Mouse (Mus musculus) midbrain, postnatal 0 days (tissue): ENCODE data around the gene Fam24b. TPM values are rescaled to one million over a fixed set of nuclear protein-coding genes. Genes with fewer than 3 reads are reported as not detected.

Source experiments
- ATAC-seq: fragments of 200-750 bp; cut with Nextera tagmentation; 2 replicates; pipeline ENCODE4 v1.8.0; 2017; ENCODE audit warnings: moderate number of reproducible peaks, mild to moderate bottlenecking, moderate TSS enrichment, moderate library complexity; ENCODE audit not compliant: low FRiP score
- DNase-seq: peaks from one replicate; pipeline ENCODE4 v3.0.0-alpha.2; 2015; ENCODE audit warnings: low spot score
- H3K27ac ChIP-seq: fragments of 300-500 bp; sonication (generic); 2 replicates; pipeline ENCODE4 v1.5.1; 2014; ENCODE audit warnings: low read depth, mild to moderate bottlenecking, low read length, mixed read lengths
- H3K27me3 ChIP-seq: fragments of 300-500 bp; sonication (generic); 2 replicates; pipeline ENCODE4 v1.6.1; 2014; ENCODE audit warnings: low read length, control low read depth, mixed read lengths; ENCODE audit not compliant: insufficient read depth
- H3K36me3 ChIP-seq: fragments of 300-500 bp; sonication (generic); 2 replicates; pipeline ENCODE4 v1.6.1; 2014; ENCODE audit warnings: low read length, control low read depth, mixed read lengths; ENCODE audit not compliant: insufficient read depth
- H3K4me1 ChIP-seq: fragments of 300-500 bp; sonication (generic); 2 replicates; pipeline ENCODE4 v1.6.1; 2014; ENCODE audit warnings: mild to moderate bottlenecking, control low read depth, antibody characterized with exemption, low read length, mixed read lengths; ENCODE audit not compliant: insufficient read depth
- H3K4me2 ChIP-seq: fragments of 300-500 bp; sonication (generic); 2 replicates; pipeline ENCODE4 v1.6.1; 2014; ENCODE audit warnings: low read depth, mild to moderate bottlenecking, low read length, mixed read lengths; ENCODE audit not compliant: poor library complexity, severe bottlenecking
- H3K4me3 ChIP-seq: fragments of 300-500 bp; sonication (generic); 2 replicates; pipeline ENCODE4 v1.5.1; 2014; ENCODE audit warnings: low read depth, mild to moderate bottlenecking, low read length, moderate library complexity
- H3K9ac ChIP-seq: fragments of 300-500 bp; sonication (generic); replicated peaks from 2 replicates; pipeline ENCODE4 v1.6.1; 2014; ENCODE audit warnings: mild to moderate bottlenecking, low read length, moderate library complexity, mixed read lengths; ENCODE audit not compliant: poor library complexity, severe bottlenecking
- H3K9me3 ChIP-seq: fragments of 300-500 bp; sonication (generic); 2 replicates; pipeline ENCODE4 v1.6.1; 2016; ENCODE audit warnings: low read length, control low read depth
- CTCF ChIP-seq: IDR thresholded peaks from 2 replicates; pipeline ENCODE4 v1.5.1; 2016; ENCODE audit warnings: antibody characterized with exemption, mild to moderate bottlenecking
- WGBS: fragments of 180-500 bp; shearing (Covaris S2); extraction: QIAGEN DNeasy Blood & Tissue Kit; methylation state at CpG from one replicate; pipeline ENCODE4 v1.1.7; 2014; 5-methylcytosine and 5-hydroxymethylcytosine counted together
- polyA plus RNA-seq: library from polyadenylated mRNA; unstranded; fragments of >200 nt; fragmentation: Nextera tagmentation; extraction: Ambion mirVana; gene quantifications from 2 replicates; pipeline ENCODE4 v1.2.1, GENCODE M21; 2015
- total RNA-seq: library from RNA; depleted of rRNA; stranded (reverse); fragments of >200 nt; gene quantifications from 2 replicates; pipeline ENCODE4 v1.2.3, GENCODE M21; 2014

The Fam24b gene
- total and polyA plus RNA-seq, 2 experiments from 2014 or later = not detected

DNA sequence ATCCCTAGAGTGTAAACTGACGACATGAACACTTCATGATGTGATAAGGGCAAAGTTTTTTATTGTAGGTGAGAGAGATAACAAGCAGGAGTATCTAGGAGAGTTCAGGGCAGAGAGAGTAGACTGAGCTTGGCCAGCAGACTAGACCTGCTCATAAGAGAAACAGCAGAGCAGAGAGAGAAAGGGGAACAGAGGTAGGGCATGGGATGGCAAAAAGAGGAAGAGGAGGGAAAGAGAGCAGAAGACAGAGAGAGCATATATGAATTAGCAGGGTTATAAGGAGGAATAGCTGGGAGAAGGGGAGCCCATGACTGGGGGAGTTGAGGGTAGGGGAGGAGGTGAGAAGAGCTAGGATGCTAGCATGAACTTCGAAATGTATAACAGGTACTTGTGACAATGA lies 2.4 kb upstream of the Fam24b start:
- H3K27ac ChIP-seq = no peak overlapping the region
- no peaks in the 10 kb centered on the region for H3K9me3 ChIP-seq
- ATAC-seq (no peak), DNase-seq (no peak)
- no peaks in the 10 kb centered on the region for H3K4me1 ChIP-seq
- H3K4me2 ChIP-seq = no peak overlapping the region
- whole genome bisulfite sequencing = 77% methylated on average over 2 of the region's 2 CpGs
- H3K27me3 ChIP-seq = no peaks in the 10 kb centered on the region
- no peak overlapping the region for H3K9ac ChIP-seq
- H3K36me3 ChIP-seq = no peaks in the 10 kb centered on the region
- no peak for TF ChIP-seq CTCF
- H3K4me3 ChIP-seq = no peak overlapping the region

DNA sequence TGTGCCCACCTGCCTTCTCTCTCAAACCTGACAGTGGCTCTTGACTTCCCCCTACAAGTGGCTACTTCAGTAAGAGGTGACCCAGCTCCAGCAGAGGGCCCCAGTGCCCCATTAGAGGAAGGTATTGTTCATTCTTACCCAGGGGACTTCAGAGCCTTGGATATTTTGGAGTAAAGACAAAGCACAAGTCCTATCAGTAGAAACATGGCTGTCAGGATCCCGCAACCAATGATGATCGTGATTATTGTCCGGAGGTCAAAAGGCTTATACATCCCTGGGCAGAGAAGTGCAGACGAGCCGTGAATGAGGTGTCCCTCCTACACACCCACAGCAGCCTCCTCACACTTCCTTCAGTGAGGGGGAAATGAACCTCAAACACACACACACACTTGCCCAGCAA lies 2.3 kb downstream of the Fam24b start:
- no peak for TF ChIP-seq CTCF
- Histone ChIP-seq H3K27ac (no peak overlapping the region), H3K9me3 (no peaks in the 10 kb centered on the region), H3K27me3 (no peaks in the 10 kb centered on the region), H3K9ac (no peak overlapping the region), H3K4me1 (no peaks in the 10 kb centered on the region), H3K4me3 (no peak overlapping the region), H3K36me3 (no peaks in the 10 kb centered on the region), H3K4me2 (no peak overlapping the region)
- ATAC-seq (no peak), DNase-seq (no peak)
- WGBS = 89% methylated on average over 5 of the region's 5 CpGs

DNA sequence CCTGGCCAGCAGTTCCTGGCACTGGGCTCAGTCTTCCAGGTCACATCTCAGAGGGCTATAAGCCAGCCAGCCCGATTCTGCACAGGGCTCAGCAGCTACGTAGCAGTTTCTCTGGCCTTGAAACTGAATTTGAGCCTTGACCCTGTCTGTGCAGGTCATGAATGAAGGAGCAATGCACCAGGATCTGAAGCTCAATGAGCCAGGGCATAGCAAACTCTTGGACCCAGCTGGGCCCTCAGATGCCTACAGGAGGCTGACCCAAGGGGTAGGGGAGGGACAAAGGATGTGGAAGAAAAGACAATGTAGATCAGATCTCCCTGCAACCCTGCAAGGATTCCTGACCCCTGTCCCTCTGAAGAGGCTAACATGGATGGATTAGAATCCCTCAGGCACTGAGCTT lies 7.1 kb downstream of the Fam24b start, which contains the start of gene Cuzd1:
Gene Cuzd1 (minus strand): TSS at position 101 of the 400 bp plus-strand sequence.
- no peak for TF ChIP-seq CTCF
- no peaks in the 10 kb centered on the region for H3K27me3 ChIP-seq

DNA sequence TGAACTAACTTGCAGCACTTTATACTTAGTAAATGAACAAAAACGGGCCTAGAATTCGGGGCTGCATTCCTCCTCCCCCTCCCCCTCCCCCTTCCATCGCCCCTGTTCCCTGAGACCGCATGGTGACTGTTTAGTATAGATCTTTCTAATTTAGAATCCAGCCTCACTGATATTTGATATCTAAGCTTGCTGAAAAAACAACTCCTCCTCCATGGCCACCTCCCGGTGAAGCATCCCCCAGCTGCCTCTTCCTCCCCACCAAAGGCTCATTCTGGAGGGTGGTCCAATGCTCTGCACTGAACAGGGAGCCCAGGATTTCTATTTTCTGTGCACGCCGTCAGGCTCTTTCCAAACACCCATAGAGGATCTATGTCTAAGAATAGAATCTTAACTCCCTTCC lies 11.0 kb downstream of the Fam24b start:
- no peak overlapping the region for H3K27ac ChIP-seq
- no peaks in the 10 kb centered on the region for H3K4me1 ChIP-seq
- no peak for TF ChIP-seq CTCF
- DNase-seq (no peak), ATAC-seq (no peak)
- no peak overlapping the region for H3K4me3 ChIP-seq
- H3K9ac ChIP-seq = no peak overlapping the region
- no peaks in the 10 kb centered on the region for H3K36me3 ChIP-seq
- 88% methylated on average over 5 of the region's 7 CpGs for WGBS
- H3K4me2 ChIP-seq = no peak overlapping the region
- H3K27me3 ChIP-seq = no peaks in the 10 kb centered on the region
- H3K9me3 ChIP-seq = no peaks in the 10 kb centered on the region

More for the DNA sequence above, 7.1 kb downstream of the Fam24b start, which contains the start of gene Cuzd1:
- H3K27ac ChIP-seq = no peak within 1 kb of the TSS
- ATAC-seq (no peak), DNase-seq (no peak)
- WGBS = 81% methylated on average over 2 of the region's 2 CpGs
- no peak within 1 kb of the TSS for H3K4me2 ChIP-seq
- H3K9ac ChIP-seq = no peak within 1 kb of the TSS
- no peaks in the 10 kb centered on the region for H3K4me1 ChIP-seq
- H3K36me3 ChIP-seq = no peaks in the 10 kb centered on the region
- no peak within 1 kb of the TSS for H3K4me3 ChIP-seq
- H3K9me3 ChIP-seq = no peaks in the 10 kb centered on the region

DNA sequence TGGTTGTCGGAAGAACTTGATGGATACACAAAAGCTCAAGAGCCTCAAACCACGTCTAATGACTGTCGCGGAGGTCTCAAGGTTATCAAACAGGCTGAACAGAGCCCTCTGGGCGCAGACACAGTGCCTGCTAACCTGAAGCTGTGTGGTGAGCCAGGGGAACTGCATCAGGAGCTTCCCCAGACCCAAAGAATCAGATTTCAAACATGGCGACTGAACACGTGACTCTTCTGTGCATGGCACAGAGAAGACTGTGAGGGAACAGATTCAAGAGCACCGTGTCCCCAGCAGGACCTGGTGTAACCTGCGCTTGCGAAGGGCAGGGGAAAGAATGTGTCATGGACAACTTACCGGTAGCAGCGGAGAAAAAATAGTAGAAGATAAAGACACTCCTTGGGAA lies 11.7 kb downstream of the Fam24b start:
- H3K4me3 ChIP-seq = no peak overlapping the region
- H3K36me3 ChIP-seq = no peaks in the 10 kb centered on the region
- H3K27ac ChIP-seq = no peak overlapping the region
- no peak overlapping the region for H3K9ac ChIP-seq
- TF ChIP-seq CTCF = no peak
- H3K9me3 ChIP-seq = no peaks in the 10 kb centered on the region
- no peak for DNase-seq
- ATAC-seq = no peak
- H3K27me3 ChIP-seq = no peaks in the 10 kb centered on the region
- H3K4me1 ChIP-seq = no peaks in the 10 kb centered on the region
- 74% methylated on average over 12 of the region's 12 CpGs for WGBS
- no peak overlapping the region for H3K4me2 ChIP-seq

DNA sequence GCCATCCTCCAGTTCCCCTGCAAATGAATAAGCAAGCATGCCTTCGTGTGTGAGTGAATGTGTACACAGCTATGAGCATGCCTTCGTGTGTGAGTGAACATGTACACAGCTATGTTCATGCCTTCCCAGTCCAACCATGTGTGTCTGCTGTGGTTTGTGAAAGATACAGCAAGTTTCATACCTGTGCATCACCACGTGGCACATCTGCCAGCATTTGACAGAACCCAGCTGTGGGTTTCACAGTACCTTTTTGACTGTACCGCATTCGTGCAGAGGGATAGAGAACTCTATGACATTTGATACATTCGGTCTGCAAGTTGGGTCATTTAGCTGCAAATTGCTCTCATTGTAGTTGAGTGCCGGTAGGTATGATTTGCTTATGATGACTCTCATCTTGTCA lies 14.8 kb downstream of the Fam24b start:
- Histone ChIP-seq H3K4me2 (no peak overlapping the region), H3K9ac (no peak overlapping the region), H3K4me1 (no peaks in the 10 kb centered on the region), H3K27ac (no peak overlapping the region), H3K4me3 (no peak overlapping the region), H3K9me3 (no peaks in the 10 kb centered on the region), H3K36me3 (no peaks in the 10 kb centered on the region), H3K27me3 (no peaks in the 10 kb centered on the region)
- no peak for DNase-seq
- TF ChIP-seq CTCF = no peak
- WGBS = 88% methylated on average over 7 of the region's 7 CpGs
- ATAC-seq = no peak

DNA sequence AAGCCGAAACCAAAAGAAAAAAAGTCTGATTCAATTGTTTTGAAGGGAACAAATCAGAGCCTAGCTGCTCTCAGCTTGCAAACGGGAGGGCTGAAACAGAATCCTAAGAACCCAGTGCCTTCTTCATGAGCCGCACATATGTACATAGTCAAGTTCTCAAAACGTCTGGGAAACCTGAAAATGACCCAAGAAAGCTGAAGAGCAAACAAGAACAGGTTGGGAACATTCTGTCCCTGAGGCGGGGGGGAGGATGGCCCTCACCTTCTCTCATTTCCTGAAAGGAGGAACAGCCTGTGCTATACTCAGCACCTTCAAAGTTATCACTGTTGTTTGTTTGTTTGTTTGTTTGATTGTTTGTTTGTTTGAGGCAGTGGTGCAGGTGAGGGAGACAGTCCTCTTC lies 22.6 kb downstream of the Fam24b start:
- 85% methylated on average over 5 of the region's 5 CpGs for WGBS
- Histone ChIP-seq H3K36me3 (no peaks in the 10 kb centered on the region), H3K4me1 (no peaks in the 10 kb centered on the region), H3K9ac (no peak overlapping the region), H3K27ac (no peak overlapping the region), H3K4me3 (no peak overlapping the region), H3K9me3 (no peaks in the 10 kb centered on the region), H3K4me2 (no peak overlapping the region), H3K27me3 (no peaks in the 10 kb centered on the region)
- ATAC-seq (no peak), DNase-seq (no peak)
- no peak for TF ChIP-seq CTCF
